Mouse (Mus musculus): ENCODE data around the gene Shcbp1l.

GRCm38 (mm10) chr1:153433851-153434589, 9.1 kb downstream of the Shcbp1l start:
- TF ChIP-seq POLR2A (IDR thresholded peaks at IDR 0.05; ENCODE audit: insufficient read length, low read depth) (no peak), CEBPB (IDR thresholded peaks at IDR 0.05; ENCODE audit: insufficient read depth, poor library complexity, severe bottlenecking) (no peak), USF1 (IDR thresholded peaks at IDR 0.05; ENCODE audit: low read depth) (no peak), E2F4 (IDR thresholded peaks at IDR 0.05; ENCODE audit: insufficient read depth) (no peak), POLR2AphosphoS2 (IDR thresholded peaks at IDR 0.05; ENCODE audit: insufficient read length, low read depth) (no peak)
